Mouse (Mus musculus) ZHBTc4 (cell line): ENCODE data around the gene Unc13b.

Experiments
- DNase-seq: peaks from one replicate; pipeline ENCODE4 v3.0.0-alpha.2; 2011; ENCODE audit warnings: low read depth, low spot score

Gene Unc13b

GRCm38 (mm10) chr4:43037860-43038566 lies 20.7 kb upstream of the Unc13b start:
- DNase-seq = no peak

GRCm38 (mm10) chr4:43038567-43039495 lies 19.9 kb upstream of the Unc13b start:
- DNase-seq = no peak

GRCm38 (mm10) chr4:43039609-43040008 lies 19.1 kb upstream of the Unc13b start:
- peak; percentile 18 for DNase-seq

- peak; percentile 99 for DNase-seq
Measured at GRCm38 (mm10) chr4:43040114-43040572, 18.6 kb upstream of the Unc13b start.

- DNase-seq = no peak
Measured at GRCm38 (mm10) chr4:43040881-43041547, 17.7 kb upstream of the Unc13b start.

- DNase-seq = peak; percentile 95
Measured at GRCm38 (mm10) chr4:43043644-43044357, 15.0 kb upstream of the Unc13b start.

- DNase-seq = no peak
Measured at GRCm38 (mm10) chr4:43044673-43045072, 14.1 kb upstream of the Unc13b start.

GRCm38 (mm10) chr4:43045285-43045658 lies 13.5 kb upstream of the Unc13b start:
- no peak for DNase-seq

GRCm38 (mm10) chr4:43045659-43046302 lies 13.0 kb upstream of the Unc13b start, which contains the start of gene Fam214b:
Fam214b (minus strand) TSS chr4:43046220.
- DNase-seq = peak; percentile 99

GRCm38 (mm10) chr4:43046607-43047006 lies 12.1 kb upstream of the Unc13b start:
- DNase-seq = no peak

GRCm38 (mm10) chr4:43047231-43047630 lies 11.5 kb upstream of the Unc13b start:
- peak; percentile 89 for DNase-seq

- peak; percentile 89 for DNase-seq
Measured at GRCm38 (mm10) chr4:43052627-43053026, 6.1 kb upstream of the Unc13b start.

GRCm38 (mm10) chr4:43057654-43058053 lies 1.1 kb upstream of the Unc13b start:
- DNase-seq = no peak

GRCm38 (mm10) chr4:43058392-43058752 lies 381 bp upstream of the Unc13b start:
- no peak for DNase-seq

- DNase-seq = no peak
Measured at GRCm38 (mm10) chr4:43059697-43060096, 944 bp downstream of the Unc13b start.

GRCm38 (mm10) chr4:43060286-43060685 lies 1.5 kb downstream of the Unc13b start:
- DNase-seq = no peak

GRCm38 (mm10) chr4:43065471-43065870 lies 6.7 kb downstream of the Unc13b start:
- no peak for DNase-seq

- DNase-seq = no peak
Measured at GRCm38 (mm10) chr4:43074923-43075322, 16.2 kb downstream of the Unc13b start.

GRCm38 (mm10) chr4:43078071-43078718 lies 19.4 kb downstream of the Unc13b start:
- DNase-seq = no peak

- DNase-seq = no peak
Measured at GRCm38 (mm10) chr4:43082458-43082857, 23.7 kb downstream of the Unc13b start.
